Mouse (Mus musculus): Measurements from ENCODE around the gene Olfr69. TPM values are rescaled to one million over a fixed set of nuclear protein-coding genes. Genes with fewer than 3 reads are reported as not detected.
"Not testable (repeated sequence)": the region's sequence is repeated elsewhere in the genome, so short reads cannot be mapped to it uniquely, and the experiment has no call there.

Olfr69 gene
- polyA plus RNA-seq, 1 experiment from 2014 or later: not detected

GRCm38 (mm10) chr7:103779598-103779997, 8.2 kb upstream of the Olfr69 start, which contains the start of gene Olfr68:
Gene Olfr68, minus strand, starts transcription at chr7:103779698.
- ATAC-seq (ENCODE audit: insufficient read depth) (no peak), DNase-seq (no peak)
- Histone ChIP-seq H3K4me2 (no peak within 1 kb of the TSS), H3K27me3 (ENCODE audit: insufficient read depth, low read length) (no peaks in the 10 kb centered on the region), H3K4me3 (ENCODE audit: low read depth, low read length) (no peak within 1 kb of the TSS), H3K36me3 (ENCODE audit: insufficient read depth) (no peaks in the 10 kb centered on the region), H3K4me1 (ENCODE audit: insufficient read depth) (no peaks in the 10 kb centered on the region), H3K9ac (no peak within 1 kb of the TSS), H3K9me3 (ENCODE audit: low read depth, low read length) (no peaks in the 10 kb centered on the region), H3K27ac (ENCODE audit: low read depth) (no peak within 1 kb of the TSS)
- no peak for TF ChIP-seq CTCF (IDR thresholded peaks at IDR 0.05; ENCODE audit: low read depth)
- 72% methylated on average over 3 of the region's 3 CpGs for WGBS

GRCm38 (mm10) chr7:103777652-103778051, 6.3 kb upstream of the Olfr69 start:
- H3K27ac ChIP-seq (ENCODE audit: low read depth); H3K9me3 ChIP-seq (ENCODE audit: low read depth, low read length); H3K27me3 ChIP-seq (ENCODE audit: insufficient read depth, low read length); H3K4me3 ChIP-seq (ENCODE audit: low read depth, low read length); H3K4me1 ChIP-seq (ENCODE audit: insufficient read depth); H3K36me3 ChIP-seq (ENCODE audit: insufficient read depth); DNase-seq; H3K4me2 ChIP-seq; H3K9ac ChIP-seq; ATAC-seq (ENCODE audit: insufficient read depth): not testable (repeated sequence)
- 88% methylated on average over 4 of the region's 4 CpGs for WGBS

- H3K4me2 ChIP-seq; H3K9ac ChIP-seq; H3K27ac ChIP-seq (ENCODE audit: low read depth); H3K36me3 ChIP-seq (ENCODE audit: insufficient read depth); ATAC-seq (ENCODE audit: insufficient read depth); DNase-seq; H3K4me3 ChIP-seq (ENCODE audit: low read depth, low read length); H3K27me3 ChIP-seq (ENCODE audit: insufficient read depth, low read length); H3K9me3 ChIP-seq (ENCODE audit: low read depth, low read length); H3K4me1 ChIP-seq (ENCODE audit: insufficient read depth): not testable (repeated sequence)
- 81% methylated on average over 6 of the region's 6 CpGs for WGBS
Measured at GRCm38 (mm10) chr7:103767687-103768086, 3.7 kb downstream of the Olfr69 start.

- H3K9me3 ChIP-seq (ENCODE audit: low read depth, low read length); H3K9ac ChIP-seq; H3K4me2 ChIP-seq; H3K4me3 ChIP-seq (ENCODE audit: low read depth, low read length); H3K27me3 ChIP-seq (ENCODE audit: insufficient read depth, low read length); H3K36me3 ChIP-seq (ENCODE audit: insufficient read depth); ATAC-seq (ENCODE audit: insufficient read depth); DNase-seq; H3K4me1 ChIP-seq (ENCODE audit: insufficient read depth); H3K27ac ChIP-seq (ENCODE audit: low read depth): not testable (repeated sequence)
- WGBS: 70% methylated on average over 6 of the region's 6 CpGs
Measured at GRCm38 (mm10) chr7:103762212-103762611, 9.2 kb downstream of the Olfr69 start.

- Histone ChIP-seq H3K27ac (ENCODE audit: low read depth) (no peak within 1 kb of the TSS), H3K9ac (no peak within 1 kb of the TSS), H3K4me1 (ENCODE audit: insufficient read depth) (no peaks in the 10 kb centered on the region), H3K27me3 (ENCODE audit: insufficient read depth, low read length) (no peaks in the 10 kb centered on the region), H3K4me3 (ENCODE audit: low read depth, low read length) (no peak within 1 kb of the TSS), H3K4me2 (no peak within 1 kb of the TSS), H3K36me3 (ENCODE audit: insufficient read depth) (no peaks in the 10 kb centered on the region), H3K9me3 (ENCODE audit: low read depth, low read length) (no peaks in the 10 kb centered on the region)
- ATAC-seq (ENCODE audit: insufficient read depth) (no peak), DNase-seq (no peak)
- WGBS: 35% methylated on average over 2 of the region's 2 CpGs
- no peak for TF ChIP-seq CTCF (IDR thresholded peaks at IDR 0.05; ENCODE audit: low read depth)
Measured at GRCm38 (mm10) chr7:103757233-103757632, 14.2 kb downstream of the Olfr69 start, which contains the start of gene Olfr630. Gene Olfr630, minus strand, starts transcription at chr7:103757333.

GRCm38 (mm10) chr7:103744843-103745242, 26.6 kb downstream of the Olfr69 start, which contains the start of gene Olfr629:
Gene Olfr629, minus strand, starts transcription at chr7:103744943.
- no peak for TF ChIP-seq CTCF (IDR thresholded peaks at IDR 0.05; ENCODE audit: low read depth)
- DNase-seq (no peak), ATAC-seq (ENCODE audit: insufficient read depth) (no peak)
- H3K36me3 ChIP-seq (ENCODE audit: insufficient read depth): no peaks in the 10 kb centered on the region
- H3K9me3 ChIP-seq (ENCODE audit: low read depth, low read length): no peaks in the 10 kb centered on the region
- H3K27ac ChIP-seq (ENCODE audit: low read depth): no peak within 1 kb of the TSS
- H3K9ac ChIP-seq: no peak within 1 kb of the TSS
- H3K4me1 ChIP-seq (ENCODE audit: insufficient read depth): no peaks in the 10 kb centered on the region
- no peak within 1 kb of the TSS for H3K4me3 ChIP-seq (ENCODE audit: low read depth, low read length)
- no peaks in the 10 kb centered on the region for H3K27me3 ChIP-seq (ENCODE audit: insufficient read depth, low read length)
- 70% methylated on average over 2 of the region's 2 CpGs for WGBS
- H3K4me2 ChIP-seq: no peak within 1 kb of the TSS

GRCm38 (mm10) chr7:103730074-103730473, 41.3 kb downstream of the Olfr69 start, which contains the start of gene Olfr628:
Gene Olfr628, plus strand, starts transcription at chr7:103730374.
- H3K9me3 ChIP-seq (ENCODE audit: low read depth, low read length): no peaks in the 10 kb centered on the region
- no peak for TF ChIP-seq CTCF (IDR thresholded peaks at IDR 0.05; ENCODE audit: low read depth)
- 86% methylated on average over 1 of the region's 1 CpGs for WGBS
- no peaks in the 10 kb centered on the region for H3K4me1 ChIP-seq (ENCODE audit: insufficient read depth)
- no peak within 1 kb of the TSS for H3K4me3 ChIP-seq (ENCODE audit: low read depth, low read length)
- H3K9ac ChIP-seq: no peak within 1 kb of the TSS
- H3K36me3 ChIP-seq (ENCODE audit: insufficient read depth): no peaks in the 10 kb centered on the region
- H3K27ac ChIP-seq (ENCODE audit: low read depth): no peak within 1 kb of the TSS
- ATAC-seq (ENCODE audit: insufficient read depth) (no peak), DNase-seq (no peak)
- H3K4me2 ChIP-seq: no peak within 1 kb of the TSS
- no peaks in the 10 kb centered on the region for H3K27me3 ChIP-seq (ENCODE audit: insufficient read depth, low read length)

- not testable (repeated sequence) for H3K9me3 ChIP-seq (ENCODE audit: low read depth, low read length); H3K4me2 ChIP-seq; ATAC-seq (ENCODE audit: insufficient read depth); DNase-seq; H3K4me1 ChIP-seq (ENCODE audit: insufficient read depth); H3K27ac ChIP-seq (ENCODE audit: low read depth); H3K27me3 ChIP-seq (ENCODE audit: insufficient read depth, low read length); H3K4me3 ChIP-seq (ENCODE audit: low read depth, low read length); H3K9ac ChIP-seq; H3K36me3 ChIP-seq (ENCODE audit: insufficient read depth)
- WGBS: 94% methylated on average over 1 of the region's 1 CpGs
Measured at GRCm38 (mm10) chr7:103716398-103716797, 55.0 kb downstream of the Olfr69 start.

Other genes with a start within 250 kb of the Olfr69 start
- not detected in 2 replicates for gene Olfr612, start 228.9 kb downstream of the Olfr69 start, polyA plus RNA-seq (2014; fragmentation: Nextera tagmentation; extraction: Ambion mirVana)
- not detected in 2 replicates for gene Olfr613, start 223.5 kb downstream of the Olfr69 start, polyA plus RNA-seq (2014; fragmentation: Nextera tagmentation; extraction: Ambion mirVana)
- not detected in 2 replicates for gene Olfr615, start 215.5 kb downstream of the Olfr69 start, polyA plus RNA-seq (2014; fragmentation: Nextera tagmentation; extraction: Ambion mirVana)
- not detected in 2 replicates for gene Olfr616, start 202.5 kb downstream of the Olfr69 start, polyA plus RNA-seq (2014; fragmentation: Nextera tagmentation; extraction: Ambion mirVana)
- not detected in 2 replicates for gene Olfr617, start 198.5 kb downstream of the Olfr69 start, polyA plus RNA-seq (2014; fragmentation: Nextera tagmentation; extraction: Ambion mirVana)
- not detected in 2 replicates for gene Olfr618, start 181.5 kb downstream of the Olfr69 start, polyA plus RNA-seq (2014; fragmentation: Nextera tagmentation; extraction: Ambion mirVana)
- not detected in 2 replicates for gene Olfr619, start 171.0 kb downstream of the Olfr69 start, polyA plus RNA-seq (2014; fragmentation: Nextera tagmentation; extraction: Ambion mirVana)
- not detected in 2 replicates for gene Olfr620, start 159.1 kb downstream of the Olfr69 start, polyA plus RNA-seq (2014; fragmentation: Nextera tagmentation; extraction: Ambion mirVana)
- gene Olfr622, start 128.9 kb downstream of the Olfr69 start, polyA plus RNA-seq (2014; fragmentation: Nextera tagmentation; extraction: Ambion mirVana): not detected in 2 replicates
- gene Olfr623, start 107.9 kb downstream of the Olfr69 start, polyA plus RNA-seq (2014; fragmentation: Nextera tagmentation; extraction: Ambion mirVana): not detected in 2 replicates
- 0.03 TPM in 1 of 2 replicates, not detected in the other for gene Olfr624, start 100.4 kb downstream of the Olfr69 start, polyA plus RNA-seq (2014; fragmentation: Nextera tagmentation; extraction: Ambion mirVana)
- not detected in 2 replicates for gene Olfr625-ps1, start 88.9 kb downstream of the Olfr69 start, polyA plus RNA-seq (2014; fragmentation: Nextera tagmentation; extraction: Ambion mirVana)
- not detected in 2 replicates for gene Olfr243, start 56.9 kb downstream of the Olfr69 start, polyA plus RNA-seq (2014; fragmentation: Nextera tagmentation; extraction: Ambion mirVana)
- gene Olfr628, start 41.2 kb downstream of the Olfr69 start, polyA plus RNA-seq (2014; fragmentation: Nextera tagmentation; extraction: Ambion mirVana): not detected in 2 replicates
- not detected in 2 replicates for gene Olfr629, start 26.7 kb downstream of the Olfr69 start, polyA plus RNA-seq (2014; fragmentation: Nextera tagmentation; extraction: Ambion mirVana)
- gene Olfr630, start 14.3 kb downstream of the Olfr69 start, polyA plus RNA-seq (2014; fragmentation: Nextera tagmentation; extraction: Ambion mirVana): not detected in 2 replicates
- gene Olfr68, start 8.1 kb upstream of the Olfr69 start, polyA plus RNA-seq (2014; fragmentation: Nextera tagmentation; extraction: Ambion mirVana): not detected in 2 replicates
- not detected in 2 replicates for gene Olfr67, start 20.2 kb upstream of the Olfr69 start, polyA plus RNA-seq (2014; fragmentation: Nextera tagmentation; extraction: Ambion mirVana)
- gene Hbb-bt, start 42.4 kb upstream of the Olfr69 start, polyA plus RNA-seq (2014; fragmentation: Nextera tagmentation; extraction: Ambion mirVana): 3,031 and 3,067 TPM in 2 replicates
- gene Hbb-bs, start 56.5 kb upstream of the Olfr69 start, polyA plus RNA-seq (2014; fragmentation: Nextera tagmentation; extraction: Ambion mirVana): 7,232 and 7,259 TPM in 2 replicates
- gene Hbb-bh2, start 68.9 kb upstream of the Olfr69 start, polyA plus RNA-seq (2014; fragmentation: Nextera tagmentation; extraction: Ambion mirVana): not detected in 2 replicates
- gene Hbb-bh1, start 71.6 kb upstream of the Olfr69 start, polyA plus RNA-seq (2014; fragmentation: Nextera tagmentation; extraction: Ambion mirVana): 9.2 and 18.0 TPM in 2 replicates
- 1,485 and 1,968 TPM in 2 replicates for gene Hbb-y, start 81.6 kb upstream of the Olfr69 start, polyA plus RNA-seq (2014; fragmentation: Nextera tagmentation; extraction: Ambion mirVana)
- not detected in 2 replicates for gene Olfr66, start 114.7 kb upstream of the Olfr69 start, polyA plus RNA-seq (2014; fragmentation: Nextera tagmentation; extraction: Ambion mirVana)
- gene Olfr64, start 122.9 kb upstream of the Olfr69 start, polyA plus RNA-seq (2014; fragmentation: Nextera tagmentation; extraction: Ambion mirVana): not detected in 2 replicates
- not detected in 2 replicates for gene Olfr65, start 131.9 kb upstream of the Olfr69 start, polyA plus RNA-seq (2014; fragmentation: Nextera tagmentation; extraction: Ambion mirVana)
- not detected in 2 replicates for gene Olfr631, start 157.2 kb upstream of the Olfr69 start, polyA plus RNA-seq (2014; fragmentation: Nextera tagmentation; extraction: Ambion mirVana)
- gene Olfr632, start 162.8 kb upstream of the Olfr69 start, polyA plus RNA-seq (2014; fragmentation: Nextera tagmentation; extraction: Ambion mirVana): not detected in 2 replicates
- gene Olfr633, start 172.8 kb upstream of the Olfr69 start, polyA plus RNA-seq (2014; fragmentation: Nextera tagmentation; extraction: Ambion mirVana): not detected in 2 replicates
- not detected in 2 replicates for gene Olfr635, start 199.6 kb upstream of the Olfr69 start, polyA plus RNA-seq (2014; fragmentation: Nextera tagmentation; extraction: Ambion mirVana)
- gene Olfr638, start 227.2 kb upstream of the Olfr69 start, polyA plus RNA-seq (2014; fragmentation: Nextera tagmentation; extraction: Ambion mirVana): not detected in 2 replicates
- not detected in 2 replicates for gene Olfr639, start 245.7 kb upstream of the Olfr69 start, polyA plus RNA-seq (2014; fragmentation: Nextera tagmentation; extraction: Ambion mirVana)

All from lung, embryonic 14.5 days (tissue).